Mouse (Mus musculus): ENCODE data around the gene Syne1.

The Syne1 gene

GRCm38 (mm10) chr10:5423984-5424383, 127.3 kb downstream of the Syne1 start:
- no peak for DNase-seq (ENCODE audit: low spot score)

- DNase-seq (ENCODE audit: low spot score) = no peak
These were observed 135.6 kb downstream of the Syne1 start for GRCm38 (mm10) chr10:5415730-5416129.

GRCm38 (mm10) chr10:5384131-5384776, 167.0 kb downstream of the Syne1 start:
- DNase-seq (ENCODE audit: low spot score) = no peak

- DNase-seq (ENCODE audit: low spot score) = no peak
These were observed 169.7 kb downstream of the Syne1 start for GRCm38 (mm10) chr10:5381536-5381935.

- no peak for DNase-seq (ENCODE audit: low spot score)
These were observed 172.3 kb downstream of the Syne1 start for GRCm38 (mm10) chr10:5378969-5379368.

GRCm38 (mm10) chr10:5369599-5369998, 181.7 kb downstream of the Syne1 start:
- DNase-seq (ENCODE audit: low spot score) = no peak

GRCm38 (mm10) chr10:5368266-5368665, 183.0 kb downstream of the Syne1 start:
- no peak for DNase-seq (ENCODE audit: low spot score)

GRCm38 (mm10) chr10:5367465-5368011, 183.7 kb downstream of the Syne1 start:
- no peak for DNase-seq (ENCODE audit: low spot score)

GRCm38 (mm10) chr10:5360560-5360959, 190.7 kb downstream of the Syne1 start:
- DNase-seq (ENCODE audit: low spot score) = no peak

- DNase-seq (ENCODE audit: low spot score) = no peak
These were observed 194.7 kb downstream of the Syne1 start for GRCm38 (mm10) chr10:5356614-5357013.

- no peak for DNase-seq (ENCODE audit: low spot score)
These were observed 197.9 kb downstream of the Syne1 start for GRCm38 (mm10) chr10:5353390-5353789.

- no peak for DNase-seq (ENCODE audit: low spot score)
These were observed 204.4 kb downstream of the Syne1 start for GRCm38 (mm10) chr10:5346911-5347310.

- DNase-seq (ENCODE audit: low spot score) = no peak
These were observed 208.1 kb downstream of the Syne1 start for GRCm38 (mm10) chr10:5343211-5343610.

GRCm38 (mm10) chr10:5336394-5336793, 214.9 kb downstream of the Syne1 start:
- DNase-seq (ENCODE audit: low spot score) = no peak

GRCm38 (mm10) chr10:5332801-5333200, 218.5 kb downstream of the Syne1 start:
- no peak for DNase-seq (ENCODE audit: low spot score)

GRCm38 (mm10) chr10:5326716-5327115, 224.6 kb downstream of the Syne1 start:
- no peak for DNase-seq (ENCODE audit: low spot score)

- DNase-seq (ENCODE audit: low spot score) = no peak
These were observed 227.4 kb downstream of the Syne1 start for GRCm38 (mm10) chr10:5323741-5324395.

GRCm38 (mm10) chr10:5322562-5322961, 228.7 kb downstream of the Syne1 start:
- no peak for DNase-seq (ENCODE audit: low spot score)

GRCm38 (mm10) chr10:5317602-5318001, 233.7 kb downstream of the Syne1 start:
- peak; percentile 22 for DNase-seq (ENCODE audit: low spot score)

- no peak for DNase-seq (ENCODE audit: low spot score)
These were observed 238.8 kb downstream of the Syne1 start for GRCm38 (mm10) chr10:5312437-5312836.

- DNase-seq (ENCODE audit: low spot score) = no peak
These were observed 241.1 kb downstream of the Syne1 start for GRCm38 (mm10) chr10:5309961-5310713.

GRCm38 (mm10) chr10:5309398-5309797, 241.9 kb downstream of the Syne1 start:
- DNase-seq (ENCODE audit: low spot score) = no peak

GRCm38 (mm10) chr10:5305555-5305954, 245.7 kb downstream of the Syne1 start:
- DNase-seq (ENCODE audit: low spot score) = no peak
